Mouse (Mus musculus) gastrocnemius, adult 18-20 months (tissue): ENCODE results near the gene Foxo6. TPM values are rescaled to one million over a fixed set of nuclear protein-coding genes. Genes with fewer than 3 reads are reported as not detected.
A peak's percentile ranks its signal among the peaks of the same experiment; 100 is the strongest.

Source experiments
- DNase-seq: peaks from one replicate; pipeline ENCODE4 v3.0.0; 2021; ENCODE audit warnings: low spot score
- long read RNA-seq, 2 experiments: library from polyadenylated mRNA; stranded (forward); transcript quantifications; one replicate each; pipeline ENCODE4 v2.0.0; 2021
- total RNA-seq, 2 experiments: library from RNA; stranded (reverse); gene quantifications; 2 replicates each; pipeline ENCODE4 v1.2.3; 2021

Gene Foxo6
- 1 to 10 TPM; 4.4 to 6.6 TPM for total RNA-seq
- long read RNA-seq, experiment 1, transcript Foxo6-201 (2 exons, 2,615 nt): major isoform, 5 of 14 reads
- long read RNA-seq, experiment 1, partial matches to known transcripts: 3 of 14 reads
- long read RNA-seq, experiment 1, other reads (novel, unspliced or antisense): 6 of 14 reads
- long read RNA-seq, experiment 2, partial matches to known transcripts: 0 of 7 reads
- long read RNA-seq, experiment 2, other reads (novel, unspliced or antisense): 3 of 7 reads

DNA sequence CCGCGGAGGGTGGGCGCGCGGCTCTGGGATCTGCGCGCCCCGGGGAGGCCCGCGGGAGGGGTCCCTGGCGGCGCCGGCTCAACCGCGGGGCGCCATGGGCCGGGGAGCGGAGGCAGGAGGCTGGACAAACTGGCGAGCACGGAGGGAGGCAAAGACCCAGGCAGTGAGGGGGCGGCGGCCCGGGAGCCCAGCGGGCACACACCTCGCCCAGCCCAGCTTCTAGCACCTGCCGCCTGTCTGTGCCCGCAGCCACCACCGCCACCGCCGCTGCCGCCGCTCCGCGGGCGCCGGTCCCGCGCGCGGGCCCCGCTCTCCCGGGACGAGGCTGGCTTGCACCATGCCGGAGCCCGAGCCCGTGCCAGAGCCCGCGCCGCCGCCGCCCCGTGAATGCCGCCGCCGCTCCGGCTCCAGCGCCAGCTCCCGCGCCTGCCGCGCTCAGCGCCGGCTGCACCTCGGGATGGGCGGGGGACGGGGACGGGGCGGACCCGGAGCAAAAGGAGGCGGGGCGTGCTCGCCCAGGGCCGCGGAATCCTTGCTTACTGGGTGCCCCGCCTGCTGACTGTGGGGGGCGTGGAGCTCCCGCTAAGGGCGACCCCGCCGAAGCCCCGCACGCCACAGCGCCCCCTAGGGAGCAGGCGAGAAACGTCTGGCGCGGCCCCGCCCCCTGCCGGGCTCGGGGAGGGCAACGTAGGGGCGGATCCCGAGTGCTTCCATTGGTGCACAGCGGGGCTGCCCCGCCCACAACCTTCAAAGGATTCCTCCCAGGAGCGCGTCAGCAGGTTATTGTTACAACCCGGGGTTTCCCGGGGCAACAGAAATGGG, at the start of gene Foxo6:
Foxo6 (minus strand) TSS at position 60 of the 822 bp plus-strand sequence.
- peak; percentile 98 for DNase-seq

DNA sequence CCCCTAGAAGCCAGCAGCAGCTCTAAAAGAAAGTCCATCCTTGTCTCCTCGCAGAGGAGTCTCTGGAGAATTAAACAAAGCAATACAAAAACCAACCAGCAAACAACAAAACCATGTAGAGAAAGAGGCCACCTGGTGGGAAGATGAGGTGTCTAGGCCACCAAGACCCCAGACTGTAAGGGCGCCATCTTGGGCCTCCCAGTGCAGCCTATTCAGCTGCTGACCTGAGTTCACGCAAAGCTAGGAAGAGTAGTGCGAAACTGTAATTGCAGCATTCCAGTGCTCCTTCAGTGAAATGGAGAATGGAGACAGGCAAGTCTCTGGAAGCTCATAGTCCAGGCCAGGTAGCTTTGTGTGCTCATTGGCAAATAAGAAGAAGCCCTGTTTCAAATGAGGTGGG, 47.2 kb upstream of the Foxo6 start:
- no peak for DNase-seq

DNA sequence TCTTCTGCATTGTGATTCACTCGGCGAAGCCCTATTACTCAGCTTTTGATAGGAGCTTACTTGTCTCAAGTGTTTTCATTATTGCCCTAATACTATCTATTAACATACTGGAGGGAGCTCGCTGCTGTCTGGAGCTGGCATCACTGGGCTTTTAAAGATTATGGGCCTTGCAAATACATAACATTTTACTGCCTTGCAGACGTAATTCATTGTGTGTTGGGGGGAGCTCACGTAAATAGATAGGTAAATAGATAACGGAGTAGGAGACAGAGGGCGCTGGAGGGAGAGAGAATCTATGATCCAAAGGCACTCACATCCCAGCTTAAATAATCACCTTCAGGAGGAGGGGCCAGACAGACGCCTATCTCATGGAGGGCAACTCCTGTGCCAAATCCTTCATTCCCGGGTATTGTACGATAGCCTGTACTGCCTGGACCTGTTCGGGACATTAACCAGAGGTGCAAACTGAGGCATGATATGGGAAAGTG, 45.8 kb upstream of the Foxo6 start:
- no peak for DNase-seq

DNA sequence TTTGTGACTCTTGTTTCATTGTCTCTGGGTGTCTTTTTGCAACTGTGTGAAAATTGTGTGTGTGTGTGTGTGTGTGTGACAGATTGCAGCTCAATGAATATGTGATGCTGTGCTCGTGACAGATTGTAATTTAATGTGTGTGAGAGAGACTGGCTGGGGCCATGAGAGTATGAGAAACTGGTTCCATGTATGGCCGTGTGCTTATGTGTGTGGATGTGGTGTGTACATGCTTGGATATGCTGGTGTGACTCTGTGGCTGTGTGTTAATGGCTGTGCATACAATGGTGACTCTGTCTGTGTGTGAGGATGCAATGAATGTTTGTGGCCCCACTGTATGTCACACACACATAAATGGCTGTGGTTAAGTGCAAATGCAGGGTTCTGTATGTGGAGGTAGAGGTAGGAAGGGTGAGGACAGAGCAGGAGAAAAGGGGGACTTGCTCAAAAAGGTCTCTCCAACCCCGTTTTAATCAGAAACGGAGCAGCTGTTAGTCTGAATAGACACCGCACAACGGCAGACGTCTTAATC, 45.3 kb upstream of the Foxo6 start:
- DNase-seq: no peak

DNA sequence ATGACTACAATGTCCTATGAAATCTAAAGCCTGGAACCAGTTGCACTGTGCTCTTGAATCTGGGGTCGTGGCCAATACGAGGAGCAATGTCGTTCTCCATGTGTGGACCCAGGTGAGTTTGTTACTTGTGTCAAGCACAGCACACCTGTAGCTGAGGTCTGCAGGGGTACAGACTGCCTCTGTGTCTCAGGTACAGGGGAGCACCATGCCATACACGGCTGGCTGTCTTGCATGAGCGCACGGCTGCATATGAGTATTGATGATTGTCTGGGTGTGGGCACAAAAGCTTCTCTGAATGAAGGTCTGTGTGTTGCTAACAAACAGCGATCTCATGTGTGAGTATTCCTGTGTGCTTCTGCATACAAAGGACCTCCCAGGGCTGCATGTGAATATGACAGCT, 44.8 kb upstream of the Foxo6 start:
- DNase-seq: no peak

DNA sequence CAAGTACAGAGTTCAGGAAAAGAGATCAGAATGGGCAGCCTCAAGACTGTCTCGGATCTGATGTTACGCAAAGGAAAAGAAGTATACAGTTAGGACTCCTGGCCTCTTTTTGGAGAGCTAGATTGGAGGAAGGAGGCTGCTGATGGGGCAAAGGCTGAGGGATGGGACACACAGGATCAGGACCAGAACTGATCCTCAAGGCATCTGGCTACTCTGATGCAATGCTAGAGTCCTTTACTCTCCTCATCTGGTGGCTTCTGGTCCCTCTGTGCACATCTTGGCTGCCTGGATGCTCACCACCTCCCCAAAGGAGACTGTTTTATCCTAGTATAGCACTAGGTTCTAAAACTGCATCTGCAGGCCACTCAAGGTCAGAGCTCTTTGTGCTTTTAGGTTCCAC, 44.4 kb upstream of the Foxo6 start:
- DNase-seq: no peak

DNA sequence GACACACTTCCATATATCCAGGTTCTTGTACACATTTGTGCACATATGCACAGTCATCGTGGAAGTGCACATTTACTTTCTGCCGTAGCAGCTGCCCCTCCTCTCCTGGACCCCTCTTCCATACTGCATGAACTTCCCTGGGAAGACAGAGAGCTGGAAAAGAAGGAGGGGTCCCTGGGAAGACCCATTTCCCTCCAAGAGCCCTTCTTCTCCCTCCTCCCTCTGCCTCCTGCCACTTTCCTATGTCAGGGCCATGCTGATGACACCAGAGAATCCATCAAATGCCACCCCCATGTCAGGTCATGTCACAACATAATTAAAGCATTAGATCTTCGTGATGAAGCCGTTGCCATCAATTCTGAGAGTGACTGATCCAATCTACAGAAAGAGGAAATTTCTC, 38.6 kb upstream of the Foxo6 start:
- no peak for DNase-seq

DNA sequence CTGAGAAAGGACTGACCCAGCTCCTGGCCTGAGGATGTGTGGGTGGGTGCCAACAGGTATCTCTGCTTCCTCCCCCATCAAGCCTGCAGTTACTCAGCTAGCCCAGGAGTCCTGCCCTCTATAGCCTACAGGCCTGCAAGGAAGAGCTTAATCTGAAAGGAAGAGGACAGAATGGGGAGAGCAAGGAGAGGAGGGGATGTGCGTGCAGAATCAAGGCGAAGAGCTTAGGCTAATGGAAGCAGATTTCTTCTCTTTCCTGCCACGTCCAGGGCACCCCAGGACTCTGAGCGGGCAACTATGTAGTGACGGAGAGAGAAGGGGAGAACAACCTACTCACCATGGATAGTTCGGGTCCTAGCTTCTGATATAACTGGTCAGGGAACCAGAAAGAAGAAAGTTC, 37.9 kb upstream of the Foxo6 start:
- DNase-seq: no peak

DNA sequence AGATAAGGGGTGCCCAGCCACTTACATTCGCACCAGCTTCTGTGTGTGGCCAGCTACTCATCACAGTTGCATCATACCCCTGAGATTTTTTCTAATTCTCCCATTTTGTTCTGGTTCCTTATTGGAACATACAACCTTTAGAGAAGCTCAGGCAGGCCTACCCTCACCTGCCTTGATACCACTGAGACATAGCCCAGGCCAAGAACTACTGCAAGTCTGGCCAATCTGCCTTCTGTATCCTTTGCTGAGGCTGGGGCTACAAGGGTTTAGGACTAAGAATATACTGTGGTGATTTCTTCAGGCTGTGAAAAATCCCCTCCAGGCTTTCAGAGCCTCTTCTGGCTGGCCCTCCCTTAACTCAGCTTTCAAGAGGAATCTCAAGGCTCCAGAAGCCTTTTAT, 36.7 kb upstream of the Foxo6 start:
- no peak for DNase-seq

DNA sequence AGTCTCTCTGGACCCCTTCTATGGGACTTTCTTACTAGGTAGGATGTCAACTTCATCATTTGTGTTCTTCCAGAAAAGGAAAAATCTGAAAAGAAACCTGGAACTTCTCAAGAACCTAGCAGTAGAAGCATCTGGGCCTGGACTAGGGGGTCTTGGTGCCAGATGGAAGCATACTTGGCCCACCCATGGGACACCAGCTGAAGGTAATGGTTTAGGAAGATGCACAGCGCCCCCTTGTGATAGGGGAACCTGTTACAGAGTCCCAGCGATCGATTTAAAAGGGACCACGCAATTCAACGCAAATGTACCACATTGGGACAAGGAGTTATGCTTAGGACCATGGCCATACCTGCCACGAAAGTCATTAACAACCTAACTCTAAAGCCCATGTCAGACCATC, 36.0 kb upstream of the Foxo6 start:
- peak; percentile 63 for DNase-seq

DNA sequence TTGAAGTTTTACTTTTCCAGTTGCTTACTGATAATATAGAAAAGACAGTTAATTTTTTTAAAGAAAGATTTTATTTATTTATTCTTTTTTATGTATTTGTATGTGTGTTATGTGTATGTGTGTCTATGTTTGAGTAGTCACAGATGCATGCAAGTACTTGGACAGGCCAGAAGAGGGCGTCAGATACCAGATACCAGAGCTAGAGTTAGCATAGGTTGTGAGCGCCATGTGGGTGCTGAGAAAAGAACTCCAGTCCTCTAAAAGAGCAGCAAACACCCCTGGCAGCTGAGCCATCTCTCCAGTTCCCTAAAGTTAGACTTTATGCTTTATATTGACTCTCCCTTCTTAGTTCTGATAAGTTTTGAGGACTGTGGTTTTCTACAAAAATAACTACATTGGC, 30.4 kb upstream of the Foxo6 start:
- no peak for DNase-seq

DNA sequence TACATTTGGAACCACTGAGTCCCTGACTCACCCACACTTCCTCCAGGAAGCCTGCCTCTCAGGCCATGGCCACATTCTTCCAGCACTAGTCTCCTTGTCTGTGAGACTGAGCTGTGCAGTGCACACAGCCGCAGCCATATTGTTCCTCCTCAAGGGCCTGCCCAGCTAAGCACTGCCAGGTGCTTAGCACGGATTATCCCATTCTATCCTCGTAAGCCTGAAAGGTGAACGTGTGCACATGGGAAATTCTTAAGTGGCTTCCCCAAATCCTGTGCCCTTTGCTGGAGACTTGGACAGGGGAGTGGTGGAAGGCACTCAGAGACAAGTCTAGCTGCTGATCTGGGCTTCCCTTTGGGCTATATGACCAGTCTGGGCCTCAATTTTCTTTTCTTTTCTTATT, 29.6 kb upstream of the Foxo6 start:
- DNase-seq: no peak

DNA sequence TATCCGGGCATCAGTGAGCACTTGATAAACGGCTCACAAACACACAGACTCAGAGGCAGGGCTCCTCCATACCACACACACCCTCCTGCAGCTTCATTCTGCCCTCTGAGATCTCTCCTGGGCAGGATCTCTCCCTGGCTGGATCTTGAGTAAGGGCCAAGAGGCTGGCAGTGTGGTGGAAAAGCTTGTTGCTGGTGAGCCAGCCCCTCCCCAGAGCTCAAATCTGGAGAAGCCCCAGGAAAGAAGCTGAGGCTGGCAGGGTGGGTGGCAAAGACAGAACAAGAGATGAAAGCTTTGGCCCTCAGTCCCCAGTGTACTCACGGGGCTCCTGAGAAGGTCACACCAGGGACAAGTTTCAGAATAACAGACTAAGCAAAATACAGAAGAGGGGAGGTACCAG, 27.4 kb upstream of the Foxo6 start:
- no peak for DNase-seq

DNA sequence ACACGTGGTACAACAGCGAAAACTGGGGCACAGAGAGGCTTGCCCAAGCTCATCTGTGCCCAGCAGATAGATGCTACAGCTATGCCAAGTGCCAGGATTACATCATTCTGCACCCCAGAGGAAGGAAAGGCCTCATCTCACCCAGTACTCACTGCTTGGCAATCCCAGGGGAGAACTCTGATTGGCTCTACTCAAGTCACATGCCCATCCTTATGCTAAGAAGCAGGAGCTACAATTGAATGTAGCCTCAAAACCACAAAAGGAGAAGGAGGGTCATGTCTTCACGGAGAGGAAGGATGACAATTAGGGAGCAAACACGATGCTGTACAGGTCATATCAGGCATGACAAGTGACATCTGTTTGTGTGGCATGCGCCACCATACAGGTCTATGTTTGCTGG, 26.2 kb upstream of the Foxo6 start:
- DNase-seq: no peak

DNA sequence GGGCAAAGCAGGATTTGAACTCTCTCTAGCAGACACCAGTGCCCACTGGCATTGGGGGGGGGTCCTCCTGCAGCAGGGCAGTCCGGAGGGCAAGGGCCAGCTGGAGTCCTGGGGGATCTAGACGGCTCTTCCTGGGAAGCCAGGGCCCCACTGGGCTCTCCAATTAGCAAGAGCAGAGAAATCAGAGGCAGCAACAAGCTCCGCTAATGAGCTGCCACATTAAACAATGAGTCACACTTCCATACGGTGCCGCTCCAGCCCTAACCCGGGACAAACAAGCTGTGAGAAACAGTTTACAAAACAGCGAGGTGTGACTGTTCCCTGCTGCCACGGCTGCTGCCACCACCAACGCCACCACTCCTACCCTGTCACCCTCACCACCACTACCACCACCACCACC, 17.4 kb upstream of the Foxo6 start:
- DNase-seq: no peak

DNA sequence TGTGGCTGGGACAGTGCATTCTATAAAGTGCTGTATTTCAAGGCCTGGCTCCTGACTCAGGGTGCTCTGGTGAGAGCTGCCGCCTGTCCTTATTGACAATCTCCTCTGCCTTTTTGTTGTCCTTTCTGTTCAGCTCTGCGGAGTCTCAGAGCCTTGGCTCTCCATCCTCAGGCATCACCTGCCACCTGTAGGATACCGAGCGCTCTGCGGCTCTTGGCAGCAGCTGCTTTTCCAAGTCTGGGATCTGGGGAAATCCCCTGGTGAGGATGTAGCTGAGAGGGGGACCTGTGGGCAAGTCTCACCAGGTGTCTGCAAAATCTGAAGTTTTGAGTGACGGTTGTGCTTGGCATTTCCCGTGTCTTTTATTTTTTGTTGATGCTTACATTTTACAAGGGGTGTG, 12.1 kb upstream of the Foxo6 start:
- no peak for DNase-seq

DNA sequence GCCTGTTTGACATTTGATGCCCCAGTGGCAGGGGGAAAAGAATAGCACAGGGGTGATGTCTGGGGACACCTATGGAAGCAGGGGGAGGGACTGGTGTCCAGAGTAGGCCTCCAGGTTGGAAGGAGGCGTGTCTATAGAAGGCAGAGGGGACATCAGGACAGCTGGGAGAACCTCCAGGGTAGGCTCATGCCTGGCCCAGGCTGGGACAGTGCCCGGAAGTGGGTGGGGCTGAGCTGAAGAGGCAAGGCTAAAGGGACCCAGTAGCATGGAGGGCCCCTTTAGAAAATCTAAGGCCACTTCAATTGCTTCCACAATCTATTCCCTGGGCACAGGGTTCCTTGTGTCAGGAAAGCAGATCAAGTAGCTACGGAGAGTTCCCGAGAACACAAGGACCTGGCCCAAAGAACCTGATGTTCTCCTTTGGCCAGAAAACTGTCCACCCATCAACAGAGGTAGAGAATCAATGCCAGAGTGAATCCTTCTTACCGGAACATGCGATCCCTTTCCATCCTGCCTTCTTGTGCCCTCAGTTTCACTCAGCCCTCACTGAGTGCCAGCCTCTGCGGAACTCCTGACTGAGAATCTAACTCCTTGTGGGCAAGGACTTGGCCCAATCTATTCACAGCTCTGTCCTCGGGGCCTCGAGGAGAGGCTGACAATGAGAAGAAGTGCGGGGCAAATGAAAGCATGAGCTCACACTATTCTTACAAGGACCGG, 4.1 kb upstream of the Foxo6 start:
- peak; percentile 81 for DNase-seq

DNA sequence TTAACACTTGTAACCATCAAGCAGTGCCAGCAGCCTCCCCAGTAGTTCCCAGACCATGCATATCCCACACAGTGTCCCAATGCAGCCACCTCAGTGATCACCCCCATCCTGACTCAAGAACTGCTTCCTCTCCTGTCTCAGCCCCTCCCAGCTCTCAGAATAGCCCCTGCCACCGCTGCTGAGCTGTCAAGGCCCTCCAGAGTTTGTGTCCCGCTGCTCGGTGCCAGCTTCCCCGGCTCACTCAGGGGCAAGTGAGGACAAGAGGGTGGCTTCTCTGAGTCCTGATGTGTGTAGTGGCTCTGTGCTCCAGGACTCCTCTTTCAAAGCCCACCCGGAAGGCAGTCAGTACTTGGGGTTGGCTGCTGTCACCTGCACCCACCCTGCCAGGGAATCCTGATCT, 3.3 kb upstream of the Foxo6 start:
- DNase-seq: no peak

DNA sequence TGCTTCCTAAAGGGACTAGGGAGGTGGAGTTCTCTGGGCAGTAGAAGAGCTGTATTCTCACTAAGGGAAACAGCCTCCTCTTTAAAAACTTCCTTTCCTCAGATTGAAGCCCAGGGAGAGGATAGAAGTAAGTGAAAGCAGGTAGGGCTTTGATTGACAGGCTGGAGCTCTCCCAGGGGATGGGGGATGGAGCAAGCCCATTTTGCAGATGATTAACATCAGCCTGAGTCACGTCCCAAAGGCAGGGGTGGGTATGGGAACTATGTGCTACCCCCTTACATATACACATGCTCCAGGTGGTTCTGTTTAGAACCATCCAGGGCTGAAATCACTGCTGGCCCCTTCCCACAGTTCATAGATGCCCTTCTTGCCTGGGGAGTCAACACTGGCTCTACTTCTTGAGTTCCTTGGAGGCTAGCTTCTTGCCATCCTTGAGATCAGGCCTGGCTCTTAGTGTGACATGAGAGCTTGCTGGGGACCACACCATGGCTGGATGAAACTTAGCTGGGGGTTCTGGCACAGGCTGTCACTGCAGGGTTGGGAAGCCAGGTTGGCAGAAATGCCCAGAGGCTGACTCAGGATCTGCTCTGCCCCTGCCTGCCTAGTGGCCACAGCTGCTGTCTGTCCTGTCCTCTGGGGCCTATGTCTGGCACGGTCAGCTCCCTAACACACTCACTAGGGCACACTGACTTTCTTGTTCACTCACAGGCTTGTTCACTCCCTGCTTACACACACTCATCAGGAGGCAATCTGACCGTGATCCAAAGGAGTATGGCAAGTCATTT, 2.2 kb upstream of the Foxo6 start:
- DNase-seq: peak; percentile 59

DNA sequence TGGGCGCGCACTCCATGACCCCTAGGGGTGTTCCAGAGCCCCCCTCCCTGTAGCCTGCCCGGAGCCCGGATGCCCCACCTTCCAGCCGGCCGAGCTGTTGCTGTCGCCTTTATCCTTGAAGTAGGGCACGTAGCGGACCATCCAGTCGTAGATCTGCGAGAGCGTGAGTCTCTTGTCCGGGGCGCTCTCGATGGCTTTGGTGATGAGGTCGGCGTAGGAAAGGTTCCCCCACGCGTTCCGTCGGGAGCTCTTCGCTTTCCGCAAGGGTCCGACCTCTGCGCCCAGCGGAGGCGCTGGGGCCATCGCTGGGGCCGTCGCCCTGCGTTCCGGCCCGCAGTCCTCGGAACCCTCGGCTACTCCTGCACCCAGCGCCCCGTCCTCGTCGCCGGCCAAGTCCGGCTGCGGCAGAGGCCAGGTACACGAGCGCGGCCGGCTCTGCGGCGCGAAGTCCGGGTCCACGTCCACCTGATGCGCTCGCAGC, 348 bp downstream of the Foxo6 start:
- DNase-seq: no peak

DNA sequence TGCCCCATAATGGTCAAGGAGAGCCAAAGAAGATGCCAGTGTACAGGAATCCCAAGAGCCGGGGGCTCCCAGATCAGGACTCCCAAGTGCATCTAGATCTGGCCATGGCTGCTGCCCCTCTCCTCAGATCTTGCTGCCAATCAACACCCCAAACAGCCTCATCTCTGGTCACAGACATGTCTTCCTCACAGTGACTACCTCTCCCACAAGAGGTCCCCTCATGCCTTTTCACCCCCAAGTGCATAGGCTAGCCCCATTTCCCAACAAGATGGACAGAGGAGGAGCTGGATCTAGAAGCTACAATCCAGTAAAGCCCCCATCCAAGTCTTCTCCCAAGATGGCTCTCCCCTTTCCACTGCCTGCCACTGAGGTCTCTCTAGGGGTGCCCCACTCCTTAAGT, 1.4 kb downstream of the Foxo6 start:
- no peak for DNase-seq
